Mouse (Mus musculus) forebrain, embryonic 11.5 days (tissue): ENCODE data around the gene Cst3. TPM values are rescaled to one million over a fixed set of nuclear protein-coding genes. Genes with fewer than 3 reads are reported as not detected.

Source experiments
- ATAC-seq: fragments of 200-750 bp; cut with Nextera tagmentation; replicated peaks from 2 replicates; pipeline ENCODE4 v1.8.0; 2017; ENCODE audit warnings: moderate TSS enrichment; ENCODE audit not compliant: low FRiP score
- DNase-seq: peaks from one replicate; pipeline ENCODE4 v3.0.0-alpha.2; 2017; ENCODE audit warnings: low spot score
- H3K27ac ChIP-seq: fragments of 300-500 bp; sonication (generic); 2 replicates; pipeline ENCODE4 v1.5.1; 2014; ENCODE audit warnings: low read depth, low read length
- H3K27me3 ChIP-seq: fragments of 300-500 bp; sonication (generic); 2 replicates; pipeline ENCODE4 v1.6.1; 2014; ENCODE audit warnings: mild to moderate bottlenecking, low read length, mixed read lengths; ENCODE audit not compliant: control insufficient read depth, insufficient read depth
- H3K36me3 ChIP-seq: fragments of 300-500 bp; sonication (generic); 2 replicates; pipeline ENCODE4 v1.6.1; 2014; ENCODE audit warnings: mild to moderate bottlenecking, low read length, moderate library complexity, mixed read lengths; ENCODE audit not compliant: control insufficient read depth, insufficient read depth
- H3K4me1 ChIP-seq: fragments of 300-500 bp; sonication (generic); replicated peaks from 2 replicates; pipeline ENCODE4 v1.6.1; 2014; ENCODE audit warnings: low read length, mixed read lengths; ENCODE audit not compliant: control insufficient read depth, insufficient read depth
- H3K4me2 ChIP-seq: fragments of 300-500 bp; sonication (generic); 2 replicates; pipeline ENCODE4 v1.6.1; 2014; ENCODE audit warnings: low read depth, mild to moderate bottlenecking, low read length, moderate library complexity, mixed read lengths; ENCODE audit not compliant: severe bottlenecking
- H3K4me3 ChIP-seq: fragments of 300-500 bp; sonication (generic); 2 replicates; pipeline ENCODE4 v1.5.1; 2014; ENCODE audit warnings: low read depth, low read length
- H3K9ac ChIP-seq: fragments of 300-500 bp; sonication (generic); 2 replicates; pipeline ENCODE4 v1.6.1; 2014; ENCODE audit warnings: low read length
- H3K9me3 ChIP-seq: fragments of 300-500 bp; sonication (generic); 2 replicates; pipeline ENCODE4 v1.6.1; 2016; ENCODE audit warnings: low read length, mixed read lengths; ENCODE audit not compliant: control insufficient read depth
- WGBS: fragments of 180-500 bp; shearing (Covaris S2); extraction: QIAGEN DNeasy Blood & Tissue Kit; methylation state at CpG from one replicate; pipeline ENCODE4 v1.1.7; 2014; 5-methylcytosine and 5-hydroxymethylcytosine counted together
- polyA plus RNA-seq: library from polyadenylated mRNA; unstranded; fragments of >200 nt; fragmentation: Nextera tagmentation; extraction: Ambion mirVana; gene quantifications from 2 replicates; pipeline ENCODE4 v1.2.1, GENCODE M21; 2014

Cst3 gene
- polyA plus RNA-seq, 1 experiment from 2014 or later: 300 TPM

DNA sequence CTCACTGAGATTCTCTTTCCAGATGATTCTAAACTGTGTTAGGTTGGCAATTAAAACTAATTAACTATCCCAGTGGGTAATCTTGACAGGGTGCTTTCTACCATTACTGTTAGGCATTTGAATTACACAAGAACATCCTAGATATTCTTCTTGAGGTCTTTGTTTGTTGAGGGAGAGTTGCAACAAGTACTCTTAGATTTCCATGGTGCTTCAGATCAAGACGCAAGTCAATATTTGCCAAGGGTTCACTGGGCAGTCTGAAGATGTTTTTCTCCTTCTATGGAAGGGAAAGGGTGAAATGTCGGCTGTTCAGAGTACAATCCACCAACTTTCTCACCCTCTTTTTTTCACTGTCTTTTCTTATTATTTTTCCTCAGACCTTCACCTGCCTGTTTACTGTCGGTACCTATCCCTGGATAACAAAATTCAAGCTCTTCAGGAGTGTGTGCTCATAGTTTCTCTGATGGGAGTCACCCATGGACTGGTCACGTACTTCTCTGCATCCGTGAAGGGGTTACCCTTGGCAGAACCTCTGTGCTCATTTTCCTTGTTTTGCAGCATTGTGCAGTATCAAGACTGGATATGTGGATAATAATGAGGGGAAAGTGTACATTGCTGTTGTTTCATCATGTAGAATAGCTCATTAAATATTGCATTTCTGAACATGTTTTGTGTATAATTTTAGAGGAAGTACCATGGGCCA, 37.3 kb downstream of the Cst3 start:
- H3K4me3 ChIP-seq: no peak overlapping the region

DNA sequence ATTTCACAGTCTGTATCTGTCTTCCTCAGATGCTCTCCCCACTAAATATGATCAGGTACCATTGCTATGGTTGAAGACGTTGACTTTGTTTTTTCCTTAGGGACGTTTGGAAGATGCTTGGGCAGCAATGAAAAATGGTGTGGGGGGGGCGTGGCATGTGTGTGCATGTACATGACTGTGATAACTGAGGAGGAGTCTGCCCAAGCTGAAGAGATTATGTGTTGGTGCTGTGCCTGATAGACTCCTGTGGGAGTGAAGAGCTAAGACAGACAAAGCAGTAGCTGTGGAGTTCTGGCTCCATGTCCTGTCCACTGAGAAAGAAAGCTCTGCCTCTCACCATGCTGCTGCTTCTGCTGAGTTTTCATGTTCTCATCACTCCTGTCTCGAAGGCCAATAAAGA, 40.6 kb downstream of the Cst3 start, which contains the start of gene Cst9:
Gene Cst9 (plus strand): TSS at position 236 of the 400 bp plus-strand sequence.
- ATAC-seq (no peak), DNase-seq (no peak)
- Histone ChIP-seq H3K9ac (no peak within 1 kb of the TSS), H3K27me3 (no peaks in the 10 kb centered on the region), H3K27ac (no peak within 1 kb of the TSS), H3K4me2 (no peak within 1 kb of the TSS), H3K9me3 (no peaks in the 10 kb centered on the region), H3K36me3 (no peaks in the 10 kb centered on the region), H3K4me3 (no peak within 1 kb of the TSS), H3K4me1 (no peaks in the 10 kb centered on the region)
- WGBS: 80% methylated on average over 4 of the region's 4 CpGs

More for the DNA sequence above, 37.3 kb downstream of the Cst3 start:
- DNase-seq: no peak
- H3K4me1 ChIP-seq: no peaks in the 10 kb centered on the region
- no peaks in the 10 kb centered on the region for H3K36me3 ChIP-seq
- WGBS: 84% methylated on average over 5 of the region's 5 CpGs
- no peaks in the 10 kb centered on the region for H3K27me3 ChIP-seq
- H3K27ac ChIP-seq: no peak overlapping the region
- no peak overlapping the region for H3K9ac ChIP-seq
- no peaks in the 10 kb centered on the region for H3K9me3 ChIP-seq
- no peak overlapping the region for H3K4me2 ChIP-seq
- ATAC-seq: no peak

DNA sequence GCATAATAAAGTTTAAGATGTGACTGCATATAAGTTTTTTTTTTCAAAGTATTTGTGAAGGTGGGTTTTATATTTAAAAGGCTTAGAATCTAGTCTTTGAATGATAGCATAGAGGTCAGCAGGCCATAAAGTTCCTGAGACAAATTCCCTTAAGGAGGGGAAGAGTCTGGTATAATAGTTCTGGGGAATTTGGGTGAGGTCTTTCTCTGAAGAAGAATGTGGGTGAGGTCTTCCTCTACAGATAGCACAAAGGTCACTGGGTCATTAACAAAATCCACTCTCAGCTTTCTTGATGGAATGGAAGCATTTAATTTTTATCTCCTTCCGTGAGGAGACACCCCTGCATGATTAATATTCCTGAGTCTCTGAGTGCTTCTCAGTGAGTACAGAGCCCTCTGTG, 49.5 kb downstream of the Cst3 start:
- no peaks in the 10 kb centered on the region for H3K4me1 ChIP-seq
- no peak for ATAC-seq

More for the DNA sequence above, 49.5 kb downstream of the Cst3 start:
- H3K9ac ChIP-seq: no peak overlapping the region
- no peaks in the 10 kb centered on the region for H3K9me3 ChIP-seq
- H3K4me3 ChIP-seq: no peak overlapping the region
- WGBS: 87% methylated on average over 1 of the region's 1 CpGs
- no peak overlapping the region for H3K27ac ChIP-seq
- H3K36me3 ChIP-seq: no peaks in the 10 kb centered on the region
- no peak for DNase-seq
- no peaks in the 10 kb centered on the region for H3K27me3 ChIP-seq
- no peak overlapping the region for H3K4me2 ChIP-seq

Other genes starting within 250 kb of the Cst3 start
- 134 and 151 TPM in 2 replicates for gene Nxt1, start 203.1 kb downstream of the Cst3 start, polyA plus RNA-seq
- gene Gzf1, start 194.7 kb downstream of the Cst3 start, polyA plus RNA-seq: 27.8 and 29.3 TPM in 2 replicates
- 13.9 and 14.3 TPM in 2 replicates for gene Napb, start 143.2 kb downstream of the Cst3 start, polyA plus RNA-seq
- not detected in 2 replicates for gene Cstl1, start 125.3 kb downstream of the Cst3 start, polyA plus RNA-seq
- gene Cst11, start 104.2 kb downstream of the Cst3 start, polyA plus RNA-seq: not detected in 2 replicates
- not detected in 2 replicates for gene 8030411F24Rik, start 93.7 kb downstream of the Cst3 start, polyA plus RNA-seq
- not detected in 2 replicates for gene Cst12, start 86.3 kb downstream of the Cst3 start, polyA plus RNA-seq
- gene Cst8, start 76.9 kb downstream of the Cst3 start, polyA plus RNA-seq: not detected in 2 replicates
- not detected in 2 replicates for gene Cst13, start 55.6 kb downstream of the Cst3 start, polyA plus RNA-seq
- not detected in 2 replicates for gene Cst9, start 40.5 kb downstream of the Cst3 start, polyA plus RNA-seq
- gene 9230104L09Rik, start 10.7 kb downstream of the Cst3 start, polyA plus RNA-seq: not detected in 2 replicates
- not detected in 2 replicates for gene Gm1330, start 127.6 kb upstream of the Cst3 start, polyA plus RNA-seq
- gene Gm10750, start 141.5 kb upstream of the Cst3 start, polyA plus RNA-seq: not detected in 2 replicates